Mouse (Mus musculus): Measurements from ENCODE around the gene Mrtfa. TPM values are rescaled to one million over a fixed set of nuclear protein-coding genes. Genes with fewer than 3 reads are reported as not detected.
A peak's percentile ranks its signal among the peaks of the same experiment; 100 is the strongest.

Mrtfa gene
- polyA plus RNA-seq, 1 experiment, result 66.0 TPM

- peaks cover 47% of the 10 kb centered on the region for H3K4me1 ChIP-seq (ENCODE audit: control insufficient read depth, insufficient read depth, low read length)
- no peak overlapping the region for H3K27ac ChIP-seq (ENCODE audit: insufficient read depth, low read depth, low read length)
- H3K4me3 ChIP-seq (ENCODE audit: insufficient read depth, low read length), result no peak overlapping the region
- TF ChIP-seq POLR2A (IDR thresholded peaks at IDR 0.05; ENCODE audit: borderline replicate concordance, low read depth, low read length), result no peak
- no peak for TF ChIP-seq CTCF (IDR thresholded peaks at IDR 0.05; ENCODE audit: low read depth, low read length)
These were observed 50.6 kb downstream of the Mrtfa start for GRCm38 (mm10) chr15:81140004-81140403.

- Histone ChIP-seq H3K27ac (ENCODE audit: insufficient read depth, low read depth, low read length) (peak overlapping the region; percentile 7; the same call in 1 of the 2 replicates), H3K4me3 (ENCODE audit: insufficient read depth, low read length) (no peak overlapping the region), H3K4me1 (ENCODE audit: control insufficient read depth, insufficient read depth, low read length) (peaks cover 43% of the 10 kb centered on the region)
- TF ChIP-seq POLR2A (IDR thresholded peaks at IDR 0.05; ENCODE audit: borderline replicate concordance, low read depth, low read length) (no peak), CTCF (IDR thresholded peaks at IDR 0.05; ENCODE audit: low read depth, low read length) (no peak)
These were observed 53.3 kb downstream of the Mrtfa start for GRCm38 (mm10) chr15:81137298-81137697.

- TF ChIP-seq POLR2A (IDR thresholded peaks at IDR 0.05; ENCODE audit: borderline replicate concordance, low read depth, low read length) (no peak), CTCF (IDR thresholded peaks at IDR 0.05; ENCODE audit: low read depth, low read length) (no peak)
- no peak overlapping the region for H3K27ac ChIP-seq (ENCODE audit: insufficient read depth, low read depth, low read length)
- H3K4me1 ChIP-seq (ENCODE audit: control insufficient read depth, insufficient read depth, low read length), result peaks cover 29% of the 10 kb centered on the region
These were observed 56.8 kb downstream of the Mrtfa start for GRCm38 (mm10) chr15:81133781-81134180.

GRCm38 (mm10) chr15:81131152-81131551 lies 59.4 kb downstream of the Mrtfa start:
- no peak for TF ChIP-seq CTCF (IDR thresholded peaks at IDR 0.05; ENCODE audit: low read depth, low read length)
- TF ChIP-seq POLR2A (IDR thresholded peaks at IDR 0.05; ENCODE audit: borderline replicate concordance, low read depth, low read length), result no peak
- Histone ChIP-seq H3K4me1 (ENCODE audit: control insufficient read depth, insufficient read depth, low read length) (peaks cover 25% of the 10 kb centered on the region), H3K27ac (ENCODE audit: insufficient read depth, low read depth, low read length) (no peak overlapping the region), H3K4me3 (ENCODE audit: insufficient read depth, low read length) (no peak overlapping the region)

More at GRCm38 (mm10) chr15:81133781-81134180, 56.8 kb downstream of the Mrtfa start:
- H3K4me3 ChIP-seq (ENCODE audit: insufficient read depth, low read length), result no peak overlapping the region

GRCm38 (mm10) chr15:81129970-81130369 lies 60.6 kb downstream of the Mrtfa start:
- no peak for TF ChIP-seq CTCF (IDR thresholded peaks at IDR 0.05; ENCODE audit: low read depth, low read length)
- TF ChIP-seq POLR2A (IDR thresholded peaks at IDR 0.05; ENCODE audit: borderline replicate concordance, low read depth, low read length), result no peak
- no peak overlapping the region for H3K4me3 ChIP-seq (ENCODE audit: insufficient read depth, low read length)
- H3K4me1 ChIP-seq (ENCODE audit: control insufficient read depth, insufficient read depth, low read length), result peaks cover 25% of the 10 kb centered on the region
- H3K27ac ChIP-seq (ENCODE audit: insufficient read depth, low read depth, low read length), result no peak overlapping the region

GRCm38 (mm10) chr15:81128155-81128838 lies 62.3 kb downstream of the Mrtfa start:
- Histone ChIP-seq H3K27ac (ENCODE audit: insufficient read depth, low read depth, low read length) (no peak overlapping the region), H3K4me1 (ENCODE audit: control insufficient read depth, insufficient read depth, low read length) (peaks cover 35% of the 10 kb centered on the region), H3K4me3 (ENCODE audit: insufficient read depth, low read length) (no peak overlapping the region)
- TF ChIP-seq CTCF (IDR thresholded peaks at IDR 0.05; ENCODE audit: low read depth, low read length), result no peak
- TF ChIP-seq POLR2A (IDR thresholded peaks at IDR 0.05; ENCODE audit: borderline replicate concordance, low read depth, low read length), result no peak

- Histone ChIP-seq H3K4me3 (ENCODE audit: insufficient read depth, low read length) (no peak overlapping the region), H3K27ac (ENCODE audit: insufficient read depth, low read depth, low read length) (peak overlapping the region; percentile 81), H3K4me1 (ENCODE audit: control insufficient read depth, insufficient read depth, low read length) (peaks cover 32% of the 10 kb centered on the region)
- TF ChIP-seq CTCF (IDR thresholded peaks at IDR 0.05; ENCODE audit: low read depth, low read length) (no peak), POLR2A (IDR thresholded peaks at IDR 0.05; ENCODE audit: borderline replicate concordance, low read depth, low read length) (no peak)
These were observed 66.3 kb downstream of the Mrtfa start for GRCm38 (mm10) chr15:81124282-81124681.

GRCm38 (mm10) chr15:81123122-81123521 lies 67.4 kb downstream of the Mrtfa start:
- TF ChIP-seq CTCF (IDR thresholded peaks at IDR 0.05; ENCODE audit: low read depth, low read length) (no peak), POLR2A (IDR thresholded peaks at IDR 0.05; ENCODE audit: borderline replicate concordance, low read depth, low read length) (no peak)
- Histone ChIP-seq H3K4me1 (ENCODE audit: control insufficient read depth, insufficient read depth, low read length) (peaks cover 35% of the 10 kb centered on the region), H3K4me3 (ENCODE audit: insufficient read depth, low read length) (no peak overlapping the region), H3K27ac (ENCODE audit: insufficient read depth, low read depth, low read length) (peak overlapping the region; percentile 81)

GRCm38 (mm10) chr15:81122535-81122934 lies 68.0 kb downstream of the Mrtfa start:
- H3K4me3 ChIP-seq (ENCODE audit: insufficient read depth, low read length), result no peak overlapping the region
- TF ChIP-seq POLR2A (IDR thresholded peaks at IDR 0.05; ENCODE audit: borderline replicate concordance, low read depth, low read length) (no peak), CTCF (IDR thresholded peaks at IDR 0.05; ENCODE audit: low read depth, low read length) (no peak)
- H3K4me1 ChIP-seq (ENCODE audit: control insufficient read depth, insufficient read depth, low read length), result peaks cover 35% of the 10 kb centered on the region
- no peak overlapping the region for H3K27ac ChIP-seq (ENCODE audit: insufficient read depth, low read depth, low read length)

- H3K27ac ChIP-seq (ENCODE audit: insufficient read depth, low read depth, low read length), result no peak overlapping the region
- TF ChIP-seq POLR2A (IDR thresholded peaks at IDR 0.05; ENCODE audit: borderline replicate concordance, low read depth, low read length) (no peak), CTCF (IDR thresholded peaks at IDR 0.05; ENCODE audit: low read depth, low read length) (no peak)
- peaks cover 35% of the 10 kb centered on the region for H3K4me1 ChIP-seq (ENCODE audit: control insufficient read depth, insufficient read depth, low read length)
- no peak overlapping the region for H3K4me3 ChIP-seq (ENCODE audit: insufficient read depth, low read length)
These were observed 68.5 kb downstream of the Mrtfa start for GRCm38 (mm10) chr15:81122078-81122477.
